Mouse (Mus musculus): ENCODE results near the gene Ubxn11.

Ubxn11 gene

DNA sequence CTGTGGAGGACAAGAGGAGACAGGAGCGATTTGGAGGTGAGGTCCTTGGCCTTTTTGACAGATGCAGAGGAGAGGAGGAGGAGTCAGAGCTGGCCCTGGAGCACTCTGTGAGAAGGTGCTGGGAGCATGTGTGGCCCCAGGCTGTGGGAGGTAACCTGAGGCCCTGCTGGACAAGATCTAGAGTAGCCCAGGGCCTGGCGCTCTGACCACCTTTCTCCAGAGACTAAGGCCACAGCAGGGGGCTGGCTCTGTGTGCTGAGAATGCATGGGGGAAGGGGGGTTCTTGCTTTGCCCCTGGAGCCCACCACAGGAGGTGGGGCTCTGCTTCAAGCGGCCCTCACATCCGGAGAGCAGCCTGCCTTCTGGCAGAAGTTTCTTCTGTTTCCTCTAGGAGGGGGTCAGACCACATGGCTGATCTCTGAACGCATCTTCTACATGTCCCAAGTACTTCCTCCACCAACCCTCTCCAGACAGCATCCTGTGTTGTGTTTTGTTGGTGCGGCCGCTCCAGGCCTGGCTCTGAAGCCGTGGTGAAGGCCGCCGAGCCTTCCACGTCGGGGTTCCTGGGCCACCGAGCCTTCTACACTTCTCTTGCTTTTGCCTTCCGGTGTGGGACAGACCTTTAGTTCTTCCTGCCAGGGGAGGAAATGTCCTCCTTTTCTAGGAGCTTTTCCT is 15.9 kb downstream of the Ubxn11 start:
- peak; percentile 95 for DNase-seq (ENCODE audit: low read depth)

DNA sequence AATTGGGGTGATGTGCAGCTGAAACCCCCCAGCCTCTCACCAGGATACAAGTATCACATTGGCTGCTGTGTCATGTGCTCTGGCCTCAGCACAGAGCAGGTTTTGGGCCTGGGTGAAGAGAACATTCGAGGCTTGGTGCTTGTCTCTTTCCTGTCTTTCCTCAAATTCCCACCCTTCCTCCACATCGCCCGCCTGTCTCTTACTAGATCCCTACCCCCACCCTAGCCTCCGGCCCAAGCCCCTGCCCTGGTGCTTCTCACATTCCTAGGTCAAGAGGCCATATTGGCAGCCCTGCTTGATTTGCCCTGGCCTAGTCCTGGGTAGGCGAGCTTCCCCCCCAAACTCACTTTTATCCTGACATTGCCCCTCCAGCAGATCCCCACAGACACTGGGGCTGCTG is 16.7 kb downstream of the Ubxn11 start:
- no peak for DNase-seq (ENCODE audit: low read depth)

DNA sequence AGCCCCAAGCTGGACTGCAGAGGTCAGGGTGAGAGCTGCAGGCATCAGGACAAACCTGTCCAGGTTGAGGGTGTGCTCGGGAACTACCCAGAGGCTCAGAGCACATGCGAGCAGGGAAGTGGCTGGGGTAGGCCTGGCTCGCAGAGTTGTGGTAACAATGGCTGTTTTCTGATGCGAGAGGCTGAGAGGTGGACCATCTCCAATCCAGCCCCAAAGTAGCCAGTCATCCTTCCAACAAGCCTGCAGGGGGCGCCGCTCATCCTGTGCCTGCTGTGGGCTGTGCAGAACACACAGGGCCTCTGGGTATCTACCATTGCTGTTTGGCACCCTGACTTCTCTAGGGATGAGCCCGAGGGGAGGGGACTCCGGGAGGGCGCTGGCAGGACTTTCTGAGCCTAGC is 17.3 kb downstream of the Ubxn11 start:
- DNase-seq (ENCODE audit: low read depth) = peak; percentile 84

DNA sequence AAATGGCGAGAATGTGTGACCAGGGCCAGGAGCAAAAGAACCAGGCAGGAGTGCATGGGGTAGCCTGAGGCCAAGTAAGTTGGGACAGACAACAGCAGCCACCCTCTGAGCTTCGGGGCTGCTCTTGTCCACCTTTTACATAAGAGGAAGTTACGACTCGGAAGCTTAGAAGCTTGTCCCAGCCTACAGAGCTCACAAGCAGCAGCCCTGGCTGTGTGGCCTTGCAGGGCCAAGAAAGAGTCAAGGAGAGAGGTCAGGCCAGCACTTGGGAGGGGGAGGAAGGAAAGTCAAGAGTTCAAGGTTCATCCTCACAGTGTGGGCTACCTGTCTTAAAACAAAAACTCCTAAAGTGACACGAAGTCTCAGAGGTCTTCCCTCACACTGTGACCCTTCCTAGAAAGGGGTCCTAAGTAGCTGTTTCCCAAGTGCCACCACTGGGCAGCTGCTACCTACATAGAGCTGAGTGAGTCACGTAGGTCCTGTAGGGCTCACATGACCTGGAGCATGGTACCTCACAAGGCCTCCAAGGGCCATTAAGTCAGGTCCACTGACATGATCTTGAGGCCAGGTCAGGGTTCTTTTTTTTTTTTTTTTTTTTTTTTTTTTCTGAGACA is 17.9 kb downstream of the Ubxn11 start:
- DNase-seq (ENCODE audit: low read depth) = peak; percentile 72

DNA sequence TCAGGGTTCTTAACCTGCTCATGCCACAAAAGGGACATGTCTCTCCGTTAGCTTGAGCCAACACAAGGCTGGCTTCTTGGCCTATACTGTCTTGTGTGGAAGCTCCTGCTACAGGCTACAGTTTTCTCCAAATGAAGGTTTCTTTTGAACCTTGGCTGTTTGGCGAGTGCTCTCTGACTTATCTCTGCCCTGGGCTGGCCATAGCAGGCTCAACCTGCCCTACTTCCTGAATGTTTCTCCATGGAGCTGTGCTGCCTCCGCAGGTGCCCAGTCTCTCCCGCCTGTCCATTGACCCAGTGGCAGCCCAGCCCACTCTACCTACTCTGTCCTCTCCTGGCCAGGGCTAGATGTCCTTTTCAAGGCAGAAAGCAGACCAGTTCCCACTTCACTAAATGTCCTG is 18.5 kb downstream of the Ubxn11 start:
- no peak for DNase-seq (ENCODE audit: low read depth)

DNA sequence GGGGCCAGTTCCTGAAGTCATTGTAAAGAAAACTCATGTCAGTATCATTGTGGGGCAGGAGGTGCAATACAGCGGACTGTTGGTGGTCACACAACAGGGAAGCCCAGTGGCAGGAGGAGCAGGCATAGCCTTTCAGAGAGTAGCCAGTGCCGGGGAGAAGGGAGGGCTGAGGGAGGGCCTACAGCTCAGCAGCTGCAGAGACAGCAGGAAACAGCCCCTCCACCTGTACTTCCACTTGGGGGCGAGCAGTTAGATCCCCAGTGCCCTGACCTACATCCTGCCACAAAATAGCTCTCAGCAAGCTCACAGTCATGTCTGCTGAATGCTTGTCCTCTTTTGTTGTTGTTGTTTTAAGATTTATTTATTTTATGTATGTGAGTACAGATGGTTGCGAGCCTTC is 19.2 kb downstream of the Ubxn11 start:
- peak; percentile 90 for DNase-seq (ENCODE audit: low read depth)

DNA sequence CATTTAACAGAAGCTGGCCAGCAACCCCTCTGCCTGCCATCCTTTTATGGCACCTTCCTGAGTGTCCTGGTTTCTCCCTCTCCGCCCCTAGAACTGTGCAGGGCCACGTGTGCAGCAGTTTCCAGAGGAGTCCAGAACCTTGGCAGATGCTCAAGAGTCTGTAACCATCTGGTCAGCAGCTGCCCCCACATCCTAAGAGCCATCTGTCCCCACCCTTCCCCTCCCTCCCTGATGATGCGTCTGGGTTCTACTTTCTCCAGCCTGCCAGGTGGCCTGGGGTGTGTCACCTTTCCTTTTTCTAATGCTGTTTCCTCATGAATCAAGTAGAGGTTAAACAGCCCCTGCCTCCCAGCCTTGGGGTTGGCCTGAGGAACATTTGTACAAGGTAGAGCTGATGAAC is 19.9 kb downstream of the Ubxn11 start:
- DNase-seq (ENCODE audit: low read depth) = peak; percentile 85

DNA sequence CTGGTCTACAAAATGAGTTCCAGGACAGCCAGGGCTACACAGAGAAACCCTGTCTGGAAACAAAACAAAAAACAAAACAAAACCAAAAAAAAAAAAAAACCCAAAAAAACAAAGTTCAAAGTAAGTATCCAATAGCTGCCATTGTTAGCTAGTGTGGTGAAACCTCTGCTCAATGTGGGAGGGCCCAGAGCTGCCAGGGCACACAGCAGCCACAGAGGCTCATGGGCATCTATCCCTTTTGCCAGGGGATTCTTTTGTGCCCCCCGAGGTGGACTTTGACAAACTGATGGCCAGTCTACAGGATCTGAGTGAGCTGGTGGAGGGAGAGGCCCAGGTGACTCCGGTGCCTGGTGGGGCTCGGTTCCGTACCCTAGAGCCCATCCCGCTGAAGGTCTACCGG is 20.8 kb downstream of the Ubxn11 start:
- DNase-seq (ENCODE audit: low read depth) = no peak

DNA sequence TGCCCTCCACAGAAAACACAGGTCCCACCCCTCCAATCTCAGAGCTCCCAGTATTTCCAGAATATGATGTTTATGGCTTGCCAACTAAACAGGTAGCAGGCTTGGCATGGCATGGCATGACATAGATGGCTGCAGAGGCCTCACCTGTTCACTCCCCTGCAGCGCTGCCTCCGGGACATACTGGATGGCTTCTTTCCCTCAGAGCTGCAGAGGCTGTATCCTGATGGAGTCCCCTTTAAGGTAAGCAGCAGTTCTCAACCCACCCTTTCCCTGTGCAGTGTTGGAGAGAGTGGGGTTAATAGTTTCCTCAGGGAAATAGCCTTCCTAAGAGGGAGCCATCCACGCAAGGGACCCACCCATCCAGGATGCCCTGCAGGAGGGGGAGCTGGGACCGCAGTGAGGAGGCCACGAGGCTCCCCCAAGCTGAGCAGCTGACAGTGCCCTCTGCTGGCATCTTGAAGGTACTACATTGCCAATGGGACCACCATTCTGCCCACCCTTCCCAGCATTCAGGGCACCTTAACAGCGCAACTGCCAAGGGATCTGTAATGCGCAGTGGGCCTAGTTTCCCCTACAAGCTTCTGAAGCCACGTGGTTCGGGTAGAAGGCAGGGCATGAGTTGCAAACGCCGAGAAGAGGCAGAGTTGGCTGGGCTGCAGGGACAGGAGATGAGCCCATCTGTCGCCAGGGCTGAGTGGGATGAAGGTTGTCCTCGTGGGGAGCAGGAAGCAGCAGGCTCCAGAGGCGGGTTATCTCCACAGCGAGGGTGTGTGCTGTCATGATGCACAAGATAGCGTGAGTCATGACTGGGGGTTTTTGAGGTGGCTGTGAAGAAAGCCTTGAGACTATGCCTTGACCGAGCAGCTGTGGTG is 21.5 kb downstream of the Ubxn11 start:
- peak; percentile 97 for DNase-seq (ENCODE audit: low read depth)

DNA sequence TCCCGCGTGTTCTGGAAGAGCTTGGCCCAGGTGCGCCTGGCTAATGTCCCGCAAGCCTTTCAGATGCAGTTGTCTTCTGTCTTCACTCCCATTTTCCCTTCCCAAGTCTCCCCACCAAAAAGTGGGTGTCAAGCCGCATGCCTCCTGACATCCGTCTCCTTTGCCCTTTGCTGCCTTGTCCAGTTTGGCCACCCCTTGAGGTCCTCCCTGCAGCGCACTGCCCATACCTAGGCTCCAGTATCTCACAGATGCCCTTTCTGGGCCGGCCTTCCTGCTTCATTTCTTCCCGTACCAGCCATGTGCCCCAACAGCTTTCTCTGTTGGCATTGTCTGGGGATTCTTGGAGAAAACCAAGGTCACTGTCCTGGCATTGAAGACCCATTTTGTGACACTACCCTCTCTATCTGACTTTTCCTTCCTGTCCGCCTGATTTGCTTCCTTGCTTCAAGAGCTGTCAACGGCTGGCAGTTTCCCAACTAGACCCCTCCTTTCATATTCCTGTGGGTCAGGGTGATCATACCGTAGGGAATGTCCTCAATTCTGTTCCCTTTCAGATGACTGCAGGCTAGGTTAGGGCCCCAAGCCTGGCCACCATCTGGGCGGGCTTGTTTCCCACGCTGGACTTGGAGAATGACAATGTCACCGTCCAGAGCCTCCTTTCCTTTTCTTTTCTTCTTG is 23.2 kb downstream of the Ubxn11 start:
- DNase-seq (ENCODE audit: low read depth) = no peak

DNA sequence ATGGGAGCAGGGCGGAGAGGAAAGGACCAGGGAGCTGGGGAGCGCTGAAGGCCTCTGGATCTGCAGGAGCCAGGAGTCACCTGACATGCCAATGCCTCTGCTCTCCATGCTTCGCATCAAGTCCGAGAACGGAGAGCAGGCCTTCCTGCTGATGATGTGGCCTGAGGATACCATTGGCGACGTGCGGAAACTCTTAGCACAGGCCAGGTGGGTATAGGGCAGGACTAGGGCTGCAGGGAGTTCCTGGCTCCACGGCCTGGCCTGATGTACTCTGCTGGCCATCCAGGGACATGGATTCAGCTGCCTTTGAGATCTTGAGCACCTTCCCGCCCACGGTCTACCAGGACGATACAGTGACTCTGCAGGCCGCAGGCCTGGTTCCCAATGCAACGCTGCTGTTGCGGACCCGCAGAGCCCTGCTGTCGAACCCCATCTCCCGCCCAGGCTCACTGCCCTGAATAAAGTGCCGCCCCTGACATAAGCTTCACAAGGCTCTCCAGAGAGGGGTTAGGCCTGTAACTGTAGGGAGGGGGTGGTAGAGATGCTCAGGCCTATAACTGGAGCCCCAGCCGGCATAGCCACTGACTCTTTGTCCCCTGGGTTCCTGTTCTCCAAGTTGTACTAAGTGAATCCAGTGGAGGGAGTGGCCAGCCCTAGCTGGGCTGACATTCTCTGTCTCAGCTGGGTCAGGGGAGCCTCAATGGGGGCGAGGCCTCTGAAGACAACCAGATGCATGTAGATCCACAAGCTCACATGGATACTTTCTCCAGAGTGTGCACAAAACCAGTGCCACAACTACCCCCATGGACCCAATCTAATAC is 24.1 kb downstream of the Ubxn11 start:
- no peak for DNase-seq (ENCODE audit: low read depth)

DNA sequence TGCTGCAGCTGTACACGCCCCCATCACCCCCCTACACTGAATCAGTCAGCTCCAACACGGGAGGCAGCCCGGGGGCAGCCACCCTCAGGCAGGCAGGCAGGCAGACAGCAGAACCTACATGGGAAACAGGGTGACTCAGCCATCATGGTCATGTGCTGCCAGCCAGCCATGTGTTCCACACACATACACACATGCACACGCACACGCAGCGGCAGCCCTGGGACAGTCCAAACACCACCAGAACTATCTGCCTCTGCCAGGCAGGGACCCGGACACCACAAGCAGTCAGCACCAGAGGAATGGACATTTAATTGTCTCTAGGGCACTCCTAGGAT is 24.7 kb downstream of the Ubxn11 start:
- DNase-seq (ENCODE audit: low read depth) = peak; percentile 66

DNA sequence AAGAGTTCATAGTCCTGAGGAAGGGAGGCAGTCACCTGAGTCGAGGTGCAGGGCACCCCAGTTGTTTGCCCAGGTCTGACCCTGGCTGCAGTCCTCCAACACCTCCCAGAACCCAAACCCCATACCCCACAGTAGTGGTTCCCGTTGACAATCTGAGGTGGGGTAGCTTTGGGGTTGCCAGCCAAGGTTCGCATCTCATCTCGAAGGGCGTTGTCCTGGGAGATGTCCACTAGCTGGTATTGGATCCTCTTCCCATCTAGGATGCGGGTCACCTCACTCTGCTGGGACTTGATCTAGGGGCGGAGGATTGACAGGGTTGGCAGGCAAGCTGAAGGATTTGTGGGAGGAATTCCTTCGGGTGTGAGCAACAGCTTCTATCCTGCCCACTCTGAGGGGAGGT is 25.4 kb downstream of the Ubxn11 start:
- DNase-seq (ENCODE audit: low read depth) = no peak

DNA sequence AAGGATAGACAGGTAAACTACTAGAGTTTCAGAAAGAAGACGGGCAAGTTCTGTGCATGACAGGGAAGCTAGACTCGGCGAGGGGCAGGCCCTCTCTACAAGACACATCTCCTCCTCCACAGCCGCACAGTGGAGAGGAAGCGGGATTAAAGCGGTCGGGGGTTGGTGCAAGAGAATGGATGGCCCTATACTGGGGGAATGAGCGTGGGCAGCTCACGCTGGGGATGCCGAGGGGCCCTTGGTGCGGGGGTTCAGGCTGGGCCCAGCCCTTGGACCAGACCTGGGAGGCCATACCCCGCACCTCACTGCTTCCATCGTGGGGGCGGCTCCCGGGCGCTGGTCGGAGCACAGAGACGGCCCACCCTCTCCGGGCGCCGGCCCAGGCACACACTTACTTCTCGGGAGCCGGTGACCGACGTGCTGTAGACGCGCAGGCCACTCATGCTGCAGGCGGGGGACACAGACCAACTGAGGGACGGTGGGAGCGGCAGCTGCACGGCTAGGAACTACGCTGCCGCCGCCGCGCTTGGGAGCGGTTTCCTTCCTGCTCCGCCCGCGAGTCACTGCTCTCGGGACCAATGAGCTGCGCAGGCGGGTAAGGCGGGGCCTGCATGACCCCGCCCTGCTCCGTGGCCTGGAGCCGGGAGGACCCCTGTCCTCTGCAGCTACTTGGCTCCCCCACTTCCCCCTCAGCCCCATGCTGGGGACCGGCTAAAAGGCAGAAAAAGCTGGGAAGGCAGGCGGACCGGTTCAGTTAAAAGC is 26.0 kb downstream of the Ubxn11 start, which contains the start of gene Sh3bgrl3:
TSS of gene Sh3bgrl3 (minus strand) at position 569 of the 762 bp plus-strand sequence.
- DNase-seq (ENCODE audit: low read depth) = peak; percentile 91

DNA sequence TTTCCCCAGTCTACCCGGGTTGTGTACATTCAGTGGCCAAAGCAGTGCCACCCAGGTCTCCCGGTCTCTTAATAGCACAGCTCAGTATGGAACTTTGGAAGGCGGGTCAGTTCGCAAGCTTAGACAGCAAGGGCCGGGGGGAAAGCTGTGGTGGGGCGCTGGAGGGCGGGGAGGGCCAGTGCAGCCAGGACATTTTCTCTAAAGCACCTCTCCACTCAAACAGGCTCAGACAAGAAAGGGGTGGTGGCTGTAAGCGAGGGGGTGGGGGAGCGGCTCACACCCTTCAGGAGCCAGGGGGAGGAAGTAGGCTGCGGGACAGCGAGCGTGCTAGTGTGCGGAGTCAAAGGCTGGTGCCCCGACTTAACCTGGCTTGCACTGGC is 26.6 kb downstream of the Ubxn11 start:
- no peak for DNase-seq (ENCODE audit: low read depth)

DNA sequence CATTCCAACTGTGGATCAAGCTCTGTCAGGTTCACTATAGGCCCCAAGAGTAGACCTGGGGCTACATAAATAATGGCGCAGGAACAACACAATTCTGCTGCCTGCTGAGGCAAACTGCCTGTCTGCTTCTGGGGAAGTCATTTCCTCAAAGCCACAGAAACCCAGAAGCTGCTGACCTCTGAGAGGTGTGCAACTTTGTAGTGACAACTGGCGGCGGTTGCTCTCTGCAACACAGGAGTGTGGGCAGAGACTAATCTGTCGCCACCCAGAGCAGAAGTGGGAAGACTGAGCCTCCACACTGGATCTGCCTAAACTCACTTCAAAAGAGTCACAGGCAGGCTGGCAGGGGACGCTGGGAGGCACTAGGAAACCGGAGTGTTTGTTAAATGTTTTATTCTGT is 27.1 kb downstream of the Ubxn11 start:
- DNase-seq (ENCODE audit: low read depth) = peak; percentile 80

DNA sequence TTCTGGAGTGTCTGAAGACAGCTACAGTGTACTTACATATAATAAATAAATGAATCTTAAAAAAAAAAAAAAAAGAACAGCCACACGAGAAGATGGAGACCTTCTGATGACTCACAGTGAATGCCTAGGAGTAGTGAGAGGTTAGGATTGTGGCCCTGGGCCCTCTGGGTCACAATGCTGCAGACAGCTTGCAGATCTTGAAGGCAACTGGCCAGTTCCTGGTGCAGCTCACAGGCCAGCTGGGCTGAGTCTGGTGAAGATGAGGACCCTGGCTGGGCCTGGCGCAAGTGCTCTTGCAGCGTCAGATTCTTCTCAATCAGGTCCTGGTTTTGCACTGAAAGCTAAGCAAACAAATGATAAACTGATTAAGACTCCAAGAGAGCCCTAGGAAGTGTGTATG is 29.7 kb downstream of the Ubxn11 start:
- no peak for DNase-seq (ENCODE audit: low read depth)

DNA sequence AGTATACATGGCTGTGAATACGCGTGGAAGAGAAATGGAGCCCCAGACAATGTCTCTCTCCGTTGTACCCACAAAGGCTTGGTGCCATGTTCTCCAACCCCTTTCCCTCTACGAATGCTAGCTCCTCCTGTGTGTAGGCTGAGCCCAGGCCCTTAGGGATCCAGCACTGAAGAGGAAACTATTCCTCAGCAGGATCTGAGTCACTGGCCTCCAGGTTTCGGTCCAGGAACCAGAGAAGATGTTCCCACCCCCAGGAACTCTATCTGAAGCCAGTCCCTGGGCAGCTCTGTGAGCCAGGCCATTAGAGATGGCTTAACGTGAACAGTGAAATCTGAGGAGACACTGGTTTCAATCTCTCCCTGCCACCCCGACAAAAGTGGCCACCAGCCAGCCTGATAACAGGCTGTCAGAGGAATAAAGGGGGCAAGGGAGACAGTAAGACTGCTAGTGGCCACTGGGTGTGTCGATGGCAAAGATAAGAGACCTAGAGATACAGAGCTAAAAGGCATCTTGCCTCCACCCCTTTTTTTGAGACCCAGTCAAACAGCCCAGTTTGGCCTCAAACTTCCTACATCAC is 30.2 kb downstream of the Ubxn11 start:
- no peak for DNase-seq (ENCODE audit: low read depth)

DNA sequence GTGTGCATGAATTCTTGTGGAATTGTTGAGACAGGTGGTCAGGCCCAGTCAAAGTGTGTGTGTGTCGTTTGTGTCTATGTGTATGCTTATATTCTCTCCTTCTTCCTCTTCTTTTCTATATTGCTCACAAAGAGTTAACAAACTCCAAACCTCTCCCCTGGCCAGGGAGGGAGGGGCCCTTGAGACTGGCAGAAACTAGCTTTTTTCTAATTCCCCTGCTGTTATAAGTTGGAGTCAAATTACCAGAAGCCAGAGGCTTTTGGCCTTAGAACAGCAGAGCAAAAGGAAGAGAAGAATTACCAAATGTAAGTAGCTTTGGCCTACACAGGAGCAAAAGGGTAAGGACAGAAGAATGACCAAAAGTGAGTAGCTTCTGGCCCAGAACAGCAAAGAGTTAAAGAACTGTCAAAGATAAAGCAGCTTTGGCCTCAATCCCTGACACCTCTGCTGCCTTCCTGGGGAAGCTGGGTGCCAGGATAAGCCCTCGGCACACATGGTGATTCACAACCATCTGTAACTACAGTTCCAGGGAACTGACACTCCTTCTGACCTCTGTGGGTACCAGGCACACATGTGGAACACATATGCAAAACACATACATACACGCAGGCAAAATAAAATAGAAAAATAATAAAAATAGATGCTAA is 34.0 kb downstream of the Ubxn11 start:
- DNase-seq (ENCODE audit: low read depth) = no peak

DNA sequence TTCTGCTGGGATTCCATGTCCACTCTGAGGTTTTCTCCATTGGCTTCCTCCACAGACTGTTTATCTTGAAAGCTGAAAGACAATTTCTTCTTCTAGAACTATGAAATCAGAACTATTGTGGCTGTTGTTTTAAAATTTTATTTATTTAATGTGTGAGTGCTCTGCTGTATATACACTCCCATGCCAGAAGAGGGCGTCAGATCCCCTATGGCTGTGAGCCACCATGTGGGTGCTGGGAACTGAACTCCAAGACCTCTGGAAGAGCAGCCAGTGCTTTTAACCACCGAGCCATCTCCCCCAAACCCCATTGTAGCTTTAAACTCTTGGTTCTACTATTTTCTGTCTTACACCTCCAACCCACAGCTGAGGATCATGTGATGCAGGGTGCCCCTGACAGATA is 36.5 kb downstream of the Ubxn11 start:
- no peak for DNase-seq (ENCODE audit: low read depth)

Measured in 416B (cell line).